Mouse (Mus musculus) CD4-positive, CD25-positive, alpha-beta regulatory T cell, adult 2 months (primary cell): Measurements from ENCODE around the gene Myo3b.
"Not testable (repeated sequence)": the region's sequence is repeated elsewhere in the genome, so short reads cannot be mapped to it uniquely, and the experiment has no call there.

Experiments
- DNase-seq: peaks from one replicate; pipeline ENCODE4 v3.0.0-alpha.2; 2012; ENCODE audit warnings: low read depth, low spot score

The Myo3b gene

GRCm38 (mm10) chr2:70038752-70039151 is at the start of gene Myo3b:
Gene Myo3b (plus strand): TSS chr2:70039126.
- DNase-seq, result no peak

- DNase-seq, result no peak
Measured at GRCm38 (mm10) chr2:69989224-69989623, 49.7 kb upstream of the Myo3b start.

- DNase-seq, result peak; percentile 38
Measured at GRCm38 (mm10) chr2:69990647-69991046, 48.3 kb upstream of the Myo3b start.

GRCm38 (mm10) chr2:69994082-69994736 is 44.7 kb upstream of the Myo3b start:
- DNase-seq, result not testable (repeated sequence)

- DNase-seq, result peak; percentile 41
Measured at GRCm38 (mm10) chr2:69994779-69995178, 44.1 kb upstream of the Myo3b start.

DNA sequence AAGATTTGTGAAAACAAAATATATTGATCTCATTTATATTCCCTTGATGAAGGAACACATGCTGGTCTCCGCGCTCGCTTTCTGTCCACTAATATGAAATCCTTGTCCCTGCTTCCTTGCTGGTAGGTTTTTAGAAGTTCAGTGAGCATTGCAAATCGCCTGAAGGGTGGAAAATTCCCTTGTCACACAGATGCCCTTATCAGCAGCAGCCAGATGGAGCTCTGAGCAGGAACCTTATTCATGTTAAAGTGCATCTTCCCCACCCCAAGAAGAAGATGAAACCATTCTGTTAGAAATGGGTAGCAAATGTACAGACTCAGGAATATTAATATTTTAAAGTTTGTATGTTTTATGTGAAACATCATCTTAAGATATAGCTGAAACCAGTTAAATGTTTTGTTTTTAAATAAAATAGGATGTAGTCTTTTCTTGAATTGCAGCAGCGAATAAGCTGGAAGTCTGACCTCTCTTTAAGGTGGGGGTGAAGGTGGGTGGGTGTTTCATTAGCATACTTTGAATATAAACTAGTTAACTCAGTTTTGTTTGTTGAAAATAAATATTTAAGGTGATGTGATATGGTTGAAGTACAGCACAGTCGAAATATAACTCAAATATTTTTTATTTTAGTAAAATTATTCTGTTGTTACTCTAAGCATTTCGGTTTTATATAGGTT is 39.7 kb upstream of the Myo3b start:
- no peak for DNase-seq

- no peak for DNase-seq
Measured at GRCm38 (mm10) chr2:70000316-70000715, 38.6 kb upstream of the Myo3b start.

DNA sequence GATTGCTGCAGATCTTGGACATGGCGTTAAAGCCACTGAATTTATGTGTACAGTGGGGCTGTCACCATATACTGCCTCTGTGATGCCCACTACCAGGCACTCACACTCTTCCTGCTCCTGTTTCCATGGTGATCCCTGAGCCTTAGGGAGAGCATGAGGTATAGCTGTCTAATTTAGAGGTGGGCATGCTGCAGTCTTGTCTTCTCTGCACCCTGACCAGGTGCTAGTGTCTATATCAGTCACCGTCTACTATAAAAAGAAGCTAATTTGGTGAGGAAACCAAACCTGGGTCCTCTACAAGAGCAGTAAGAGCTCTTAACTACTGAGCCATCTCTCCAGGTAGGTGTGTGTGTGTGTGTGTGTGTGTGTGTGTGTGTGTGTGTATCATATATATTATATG is 32.4 kb upstream of the Myo3b start:
- DNase-seq, result no peak

DNA sequence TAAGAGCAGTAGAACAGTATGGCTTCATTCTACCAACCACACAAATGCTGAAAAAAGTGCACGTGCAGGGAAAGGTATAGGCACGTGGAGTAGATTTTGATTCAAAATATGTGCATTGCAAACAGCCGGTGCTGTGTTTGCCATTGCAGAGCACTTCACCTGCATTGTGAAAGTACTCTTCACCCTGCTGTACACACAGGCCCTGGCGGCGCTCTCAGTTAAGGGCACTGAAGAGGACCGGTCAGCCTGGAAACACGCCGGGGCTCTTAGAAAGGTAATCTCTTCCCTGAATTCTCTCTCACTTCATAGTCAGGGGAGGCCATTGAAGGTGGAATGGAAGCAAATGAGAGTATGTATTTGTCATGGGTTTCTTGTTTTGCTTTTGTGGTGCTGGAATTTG is 26.0 kb upstream of the Myo3b start:
- DNase-seq, result no peak

GRCm38 (mm10) chr2:70018236-70018635 is 20.7 kb upstream of the Myo3b start:
- no peak for DNase-seq

- DNase-seq, result no peak
Measured at GRCm38 (mm10) chr2:70024454-70024853, 14.5 kb upstream of the Myo3b start.

DNA sequence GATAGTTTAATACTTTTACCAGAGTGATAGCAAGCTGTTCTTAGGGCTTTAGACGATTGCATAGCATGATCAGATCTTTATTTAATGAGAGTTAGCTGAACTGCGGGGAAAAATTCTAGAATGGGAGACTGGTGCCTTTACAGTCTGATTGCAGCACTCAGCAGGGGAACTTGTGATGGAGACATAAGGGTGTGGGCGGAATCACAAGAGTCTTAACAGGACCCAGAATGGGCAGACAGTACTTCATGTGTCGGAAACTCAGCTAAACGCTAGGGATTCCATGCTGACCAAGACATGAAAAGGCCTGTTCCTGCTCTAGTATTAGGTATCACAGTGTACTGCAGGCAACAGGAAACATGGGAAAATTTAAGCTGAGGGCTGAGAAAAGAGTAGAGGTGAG is 13.2 kb upstream of the Myo3b start:
- no peak for DNase-seq

- no peak for DNase-seq
Measured at GRCm38 (mm10) chr2:70031472-70031871, 7.5 kb upstream of the Myo3b start.

DNA sequence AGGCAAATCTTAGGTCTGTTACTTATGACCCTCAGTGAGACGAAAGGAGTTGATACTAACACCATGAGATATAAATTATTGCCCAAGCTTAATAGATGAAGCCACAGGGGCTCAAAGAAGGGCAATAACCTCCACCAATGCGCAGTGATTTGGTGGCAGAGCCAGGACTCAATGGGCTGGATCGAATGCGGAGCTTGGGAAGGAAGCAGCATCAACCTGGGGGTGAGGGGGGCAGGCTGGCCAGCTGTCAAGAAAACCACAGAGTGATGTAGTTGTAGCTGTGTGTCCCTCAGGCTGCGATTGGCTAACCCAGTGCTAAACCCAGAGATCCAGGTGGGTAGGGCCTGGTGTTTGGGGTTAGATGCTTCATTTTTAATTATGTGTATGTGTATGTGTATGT is 4.0 kb upstream of the Myo3b start:
- no peak for DNase-seq

GRCm38 (mm10) chr2:70035358-70035757 is 3.6 kb upstream of the Myo3b start:
- no peak for DNase-seq

DNA sequence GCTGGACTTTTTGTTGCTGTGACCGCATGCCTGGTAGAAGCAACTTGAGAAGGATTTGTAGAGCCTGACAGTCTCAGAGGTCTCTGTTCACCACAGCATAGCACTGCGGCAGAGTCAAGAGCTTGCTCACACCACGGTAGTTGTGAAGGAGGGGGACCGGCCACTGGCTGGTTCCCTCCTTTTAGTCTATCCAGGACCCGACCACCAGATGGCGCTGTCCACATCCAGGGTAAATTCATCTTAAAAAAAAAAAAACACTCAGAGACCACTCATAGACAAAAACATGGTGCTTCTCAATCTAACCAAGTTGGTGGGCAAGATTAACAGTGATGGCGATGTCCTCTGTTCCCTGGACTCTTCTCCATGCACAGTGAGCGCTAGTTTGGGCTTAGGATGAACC is 1.7 kb upstream of the Myo3b start:
- peak; percentile 80 for DNase-seq

DNA sequence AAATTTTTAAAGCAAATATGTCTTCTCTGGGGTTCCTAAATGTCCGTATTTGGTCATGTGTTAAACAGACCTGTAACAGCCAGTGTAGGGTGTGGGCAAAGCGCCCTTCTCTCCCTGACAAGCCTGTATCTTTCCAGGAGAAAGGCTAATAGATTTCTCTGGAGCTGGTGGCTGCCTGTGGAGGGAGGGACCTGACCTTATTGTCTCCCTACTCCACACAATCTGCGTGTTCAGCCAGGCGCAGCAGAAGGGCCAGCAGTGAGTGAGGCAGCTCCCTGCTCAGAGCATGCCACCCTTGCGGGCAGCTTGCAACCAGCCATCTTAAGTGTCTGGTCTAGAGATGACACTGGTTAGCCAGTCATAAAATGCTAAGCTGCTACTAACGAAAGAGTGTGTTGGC is 5.5 kb downstream of the Myo3b start:
- no peak for DNase-seq

GRCm38 (mm10) chr2:70047868-70048267 is 8.9 kb downstream of the Myo3b start:
- DNase-seq, result no peak

GRCm38 (mm10) chr2:70053803-70054202 is 14.9 kb downstream of the Myo3b start:
- no peak for DNase-seq

GRCm38 (mm10) chr2:70058201-70058600 is 19.3 kb downstream of the Myo3b start:
- no peak for DNase-seq

DNA sequence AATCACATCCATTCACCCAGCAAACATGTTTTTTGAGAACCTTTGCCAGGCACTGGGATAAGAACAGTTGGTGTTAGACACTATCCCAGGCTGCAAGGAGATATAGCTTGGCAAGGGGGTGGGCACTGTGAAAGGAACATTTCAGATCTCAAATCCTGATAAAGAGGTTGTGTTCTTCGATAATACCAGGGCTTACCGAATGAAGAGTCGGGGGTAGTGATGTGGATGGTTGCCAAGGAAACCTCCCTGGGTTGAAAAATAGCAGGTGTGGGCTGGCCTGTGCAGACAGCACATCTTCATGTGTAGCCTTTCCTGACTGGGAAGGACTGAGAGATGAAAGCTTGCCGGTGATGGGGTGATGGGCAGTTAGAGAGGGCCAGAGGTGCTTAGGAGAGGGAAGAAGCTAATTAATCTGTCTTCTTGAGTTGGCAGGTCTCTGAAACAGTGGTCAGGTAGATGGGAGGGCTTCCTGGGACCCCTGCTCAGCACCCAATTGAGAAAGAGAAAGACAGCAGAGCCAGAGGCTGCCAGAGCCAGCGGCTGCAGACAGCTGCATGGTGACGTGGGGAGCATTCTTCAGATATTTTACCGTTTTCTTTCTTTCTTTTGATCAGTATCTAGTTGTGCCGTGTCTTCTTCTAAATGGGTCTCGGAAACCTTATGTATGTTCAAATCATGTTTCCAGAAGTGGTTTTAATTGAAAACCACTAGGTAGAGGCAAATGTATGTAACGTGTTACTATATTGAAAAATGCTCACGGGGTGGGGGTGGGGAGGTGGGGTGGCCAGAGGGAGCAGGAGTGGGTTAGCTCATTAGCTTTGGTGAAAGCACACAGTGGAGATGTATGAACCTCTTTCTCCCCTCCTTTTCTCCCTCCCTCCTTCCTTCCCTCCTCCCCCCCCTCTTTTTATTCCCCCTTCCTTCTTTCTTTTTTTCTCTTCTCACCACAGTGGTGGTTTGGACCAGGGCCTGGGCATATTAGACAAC is 21.7 kb downstream of the Myo3b start:
- no peak for DNase-seq

DNA sequence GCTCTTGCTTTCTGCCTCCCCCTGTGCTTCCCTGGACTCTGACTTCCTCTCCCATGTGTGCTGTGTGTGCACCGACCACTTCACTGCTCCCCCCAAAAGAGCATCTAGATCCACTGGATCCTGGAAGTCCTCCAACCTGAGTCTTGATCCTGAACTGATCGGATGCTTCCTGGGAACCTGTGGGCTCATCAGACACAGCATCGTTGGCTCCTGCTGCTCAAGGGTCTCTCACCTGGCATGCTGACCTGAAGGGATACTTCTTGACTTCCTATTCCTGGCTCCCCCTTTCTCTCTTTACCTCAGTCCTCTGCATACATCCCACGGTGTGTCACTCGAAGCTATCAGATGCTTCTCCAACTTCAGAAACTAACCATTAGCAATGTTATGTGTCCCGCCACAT is 26.2 kb downstream of the Myo3b start:
- DNase-seq, result no peak
